Mouse (Mus musculus) G1E (cell line): Measurements from ENCODE around the gene Cd69. TPM values are rescaled to one million over a fixed set of nuclear protein-coding genes. Genes with fewer than 3 reads are reported as not detected.

ENCODE experiments used
- ATAC-seq: 2 replicates; pipeline ENCODE4 v1.8.0; 2016; ENCODE audit warnings: mild to moderate bottlenecking; ENCODE audit not compliant: insufficient number of reproducible peaks, poor library complexity, low FRiP score, severe bottlenecking; ENCODE audit errors: extremely low read depth
- DNase-seq: peaks from one replicate; pipeline ENCODE4 v3.0.0; 2012; ENCODE audit warnings: low spot score
- H3K27me3 ChIP-seq: 2 replicates; pipeline ENCODE4 v1.6.1; 2012; ENCODE audit warnings: mild to moderate bottlenecking, low read length, inconsistent platforms; ENCODE audit not compliant: insufficient read depth
- H3K36me3 ChIP-seq: replicated peaks from 2 replicates; pipeline ENCODE3; 2012; ENCODE audit warnings: mild to moderate bottlenecking, inconsistent platforms
- H3K4me1 ChIP-seq: 2 replicates; pipeline ENCODE4 v1.6.1; 2012; ENCODE audit warnings: low read depth, low read length, inconsistent platforms, mixed read lengths; ENCODE audit not compliant: insufficient read depth
- H3K4me3 ChIP-seq: 2 replicates; pipeline ENCODE4 v1.5.1; 2012; ENCODE audit warnings: low read depth, mild to moderate bottlenecking, inconsistent platforms, low read length, moderate library complexity, mixed read lengths
- H3K9me3 ChIP-seq: replicated peaks from 2 replicates; pipeline ENCODE4 v1.6.1; 2012; ENCODE audit warnings: inconsistent platforms
- CTCF ChIP-seq: IDR thresholded peaks from 2 replicates; pipeline ENCODE4 v1.5.1; 2012; ENCODE audit warnings: low read depth, low read length, inconsistent platforms, mixed read lengths
- GATA1 ChIP-seq: IDR thresholded peaks from 2 replicates; pipeline ENCODE4 v1.6.1; 2012; ENCODE audit warnings: borderline replicate concordance, low read length, inconsistent platforms, mixed read lengths
- GATA2 ChIP-seq: IDR thresholded peaks from 2 replicates; pipeline ENCODE4 v1.6.1; 2012; ENCODE audit warnings: low read depth, low read length, inconsistent platforms, borderline replicate concordance
- POLR2AphosphoS5 ChIP-seq: IDR thresholded peaks from 2 replicates; pipeline ENCODE4 v1.6.1; 2012; ENCODE audit warnings: low read depth, low read length, inconsistent platforms; ENCODE audit not compliant: insufficient replicate concordance
- TAL1 ChIP-seq: conservative IDR thresholded peaks from 2 replicates; pipeline ENCODE4 v1.6.1; 2012; ENCODE audit warnings: low read depth, low read length, inconsistent platforms, mixed read lengths
- polyA plus RNA-seq: library from polyadenylated mRNA; stranded (reverse); fragments of >175 nt; gene quantifications from 2 replicates; pipeline ENCODE4 v1.2.3, GENCODE M21; 2012
- total RNA-seq, 2 experiments: library from RNA; stranded (forward) in 1 of 2; stranded (reverse) in 1 of 2; fragments of 200-1000 nt in 1 of 2; fragments of >200 nt in 1 of 2; fragmentation: Nextera tagmentation in 1 of 2; gene quantifications; 2 replicates each; pipeline ENCODE4 v1.2.3; 2014 to 2017

Gene Cd69
- total and polyA plus RNA-seq, 3 experiments = not detected

GRCm38 (mm10) chr6:129304180-129304579 lies 28.9 kb upstream of the Cd69 start:
- H3K9me3 ChIP-seq = 0 out of 2 replicates have a peak, but pooled peaks cover 3% of the 10 kb centered on the region
- H3K27me3 ChIP-seq = no peaks in the 10 kb centered on the region
- TF ChIP-seq CTCF = no peak
- no peak for TF ChIP-seq GATA2
- no peak for TF ChIP-seq POLR2AphosphoS5
- TF ChIP-seq TAL1 = no peak
- TF ChIP-seq GATA1 = no peak
- no peaks in the 10 kb centered on the region for H3K36me3 ChIP-seq
- no peaks in the 10 kb centered on the region for H3K4me1 ChIP-seq
- DNase-seq (no peak), ATAC-seq (no peak)
- H3K4me3 ChIP-seq = no peak overlapping the region

GRCm38 (mm10) chr6:129288708-129289107 lies 13.5 kb upstream of the Cd69 start:
- Histone ChIP-seq H3K4me3 (no peak overlapping the region), H3K36me3 (no peaks in the 10 kb centered on the region), H3K4me1 (no peaks in the 10 kb centered on the region), H3K27me3 (no peaks in the 10 kb centered on the region), H3K9me3 (peaks cover 7% of the 10 kb centered on the region)
- DNase-seq (no peak), ATAC-seq (no peak)
- TF ChIP-seq TAL1 (no peak), POLR2AphosphoS5 (no peak), GATA2 (no peak), GATA1 (no peak), CTCF (no peak)

GRCm38 (mm10) chr6:129284384-129285104 lies 9.3 kb upstream of the Cd69 start:
- H3K27me3 ChIP-seq = no peaks in the 10 kb centered on the region
- no peaks in the 10 kb centered on the region for H3K4me1 ChIP-seq
- no peak for ATAC-seq
- no peak for DNase-seq
- no peaks in the 10 kb centered on the region for H3K36me3 ChIP-seq
- no peak overlapping the region for H3K4me3 ChIP-seq
- H3K9me3 ChIP-seq = peaks cover 6% of the 10 kb centered on the region; the same call in 1 of the 2 replicates
- TF ChIP-seq GATA2 (no peak), CTCF (no peak), POLR2AphosphoS5 (no peak), GATA1 (no peak), TAL1 (no peak)

DNA sequence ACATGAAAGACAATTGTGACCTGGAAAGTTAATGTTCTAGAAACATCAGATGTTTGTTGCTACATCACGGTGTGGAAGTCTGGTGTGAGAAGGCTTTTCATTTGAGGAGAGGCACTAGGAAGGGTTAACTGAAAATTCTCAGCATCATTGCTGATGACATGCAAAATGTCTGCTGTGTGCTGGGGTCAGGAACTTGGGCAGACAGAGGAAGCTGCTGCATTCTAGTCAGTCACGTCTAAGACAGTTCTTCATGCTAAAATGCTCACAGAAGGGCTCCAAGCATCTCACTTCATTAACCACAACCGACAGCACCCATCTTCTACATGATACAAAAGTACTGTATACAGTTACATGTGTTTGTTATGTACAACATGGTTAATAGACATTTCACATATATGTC lies 8.0 kb upstream of the Cd69 start:
- Histone ChIP-seq H3K4me1 (no peaks in the 10 kb centered on the region), H3K27me3 (no peaks in the 10 kb centered on the region), H3K9me3 (peaks cover 6% of the 10 kb centered on the region; the same call in 1 of the 2 replicates), H3K4me3 (no peak overlapping the region), H3K36me3 (no peaks in the 10 kb centered on the region)
- no peak for ATAC-seq
- TF ChIP-seq TAL1 (no peak), POLR2AphosphoS5 (no peak), GATA2 (no peak)
- DNase-seq = no peak

GRCm38 (mm10) chr6:129276483-129276882 lies 1.2 kb upstream of the Cd69 start:
- no peak for ATAC-seq
- TF ChIP-seq GATA1 (no peak), TAL1 (no peak), CTCF (no peak), GATA2 (no peak), POLR2AphosphoS5 (no peak)
- no peak overlapping the region for H3K4me3 ChIP-seq

GRCm38 (mm10) chr6:129275624-129276203 lies 478 bp upstream of the Cd69 start:
- ATAC-seq (no peak), DNase-seq (no peak)

More at GRCm38 (mm10) chr6:129276483-129276882, 1.2 kb upstream of the Cd69 start:
- DNase-seq = no peak
- Histone ChIP-seq H3K36me3 (no peaks in the 10 kb centered on the region), H3K9me3 (peaks cover 5% of the 10 kb centered on the region; the same call in 1 of the 2 replicates), H3K27me3 (no peaks in the 10 kb centered on the region), H3K4me1 (no peaks in the 10 kb centered on the region)

More at GRCm38 (mm10) chr6:129275624-129276203, 478 bp upstream of the Cd69 start:
- Histone ChIP-seq H3K9me3 (peaks cover 5% of the 10 kb centered on the region; the same call in 1 of the 2 replicates), H3K4me1 (no peaks in the 10 kb centered on the region), H3K27me3 (no peaks in the 10 kb centered on the region), H3K4me3 (no peak overlapping the region), H3K36me3 (no peaks in the 10 kb centered on the region)
- no peak for TF ChIP-seq CTCF
- TF ChIP-seq POLR2AphosphoS5 = no peak
- TF ChIP-seq GATA2 = no peak
- TF ChIP-seq GATA1 = no peak
- no peak for TF ChIP-seq TAL1
